Mouse (Mus musculus) kidney, adult 2 months (tissue): ENCODE results near the gene Txndc11. TPM values are rescaled to one million over a fixed set of nuclear protein-coding genes. Genes with fewer than 3 reads are reported as not detected.

Experiments
- DNase-seq: peaks from one replicate; pipeline ENCODE4 v3.0.0; 2021
- H3K27ac ChIP-seq: fragments of 200-500 bp; 2 replicates; pipeline ENCODE4 v1.5.1; 2012; ENCODE audit warnings: low read depth, low read length, control low read depth, inconsistent platforms; ENCODE audit not compliant: insufficient read depth
- H3K27me3 ChIP-seq: fragments of 200-500 bp; replicated peaks from 2 replicates; pipeline ENCODE4 v1.6.1; 2012; ENCODE audit warnings: mild to moderate bottlenecking, moderate library complexity, low read length, inconsistent platforms; ENCODE audit not compliant: control insufficient read depth, insufficient read depth
- H3K36me3 ChIP-seq: fragments of 200-500 bp; 2 replicates; pipeline ENCODE4 v1.6.1; 2012; ENCODE audit warnings: mild to moderate bottlenecking, moderate library complexity, low read length, inconsistent platforms; ENCODE audit not compliant: control insufficient read depth, insufficient read depth
- H3K4me1 ChIP-seq: fragments of 200-500 bp; 2 replicates; pipeline ENCODE4 v1.6.1; 2011; ENCODE audit warnings: low read length; ENCODE audit not compliant: control insufficient read depth, insufficient read depth
- H3K4me3 ChIP-seq: fragments of 200-500 bp; 2 replicates; pipeline ENCODE4 v1.5.1; 2011; ENCODE audit warnings: mild to moderate bottlenecking, low read depth, low read length, control low read depth; ENCODE audit not compliant: insufficient read depth
- CTCF ChIP-seq: fragments of 200-500 bp; conservative IDR thresholded peaks from 2 replicates; pipeline ENCODE4 v1.5.1; 2011; ENCODE audit warnings: low read depth, mild to moderate bottlenecking, control low read depth, low read length, moderate library complexity, mixed read lengths; ENCODE audit not compliant: insufficient read depth, insufficient read length
- POLR2A ChIP-seq: fragments of 200-500 bp; IDR thresholded peaks from one replicate; pipeline ENCODE4 v1.6.1; 2011; ENCODE audit warnings: low read depth, low read length, control low read depth
- WGBS: fragments of 180-500 bp; shearing (Covaris S2); methylation state at CpG from one replicate; pipeline ENCODE4 v1.1.7; 2018; 5-methylcytosine and 5-hydroxymethylcytosine counted together
- polyA plus RNA-seq: library from polyadenylated mRNA; depleted of rRNA; stranded (reverse); fragments of >200 nt; gene quantifications from 2 replicates; pipeline ENCODE4 v1.2.3, GENCODE M21; 2012

Txndc11 gene
- polyA plus RNA-seq, 1 experiment = 26.7 TPM

- Histone ChIP-seq H3K4me1 (no peaks in the 10 kb centered on the region), H3K27ac (no peak overlapping the region), H3K4me3 (no peak overlapping the region), H3K36me3 (no peaks in the 10 kb centered on the region), H3K27me3 (no peaks in the 10 kb centered on the region)
- TF ChIP-seq POLR2A (no peak), CTCF (no peak)
- WGBS = 85% methylated on average over 6 of the region's 6 CpGs
- no peak for DNase-seq
Observed at GRCm38 (mm10) chr16:11054409-11054808, 80.0 kb downstream of the Txndc11 start.

- peak; percentile 67 for DNase-seq
- 67% methylated on average over 11 of the region's 11 CpGs for WGBS
Observed at GRCm38 (mm10) chr16:11051134-11051533, 83.3 kb downstream of the Txndc11 start.

GRCm38 (mm10) chr16:11050226-11050625 is 84.2 kb downstream of the Txndc11 start:
- no peak overlapping the region for H3K27ac ChIP-seq
- no peak for TF ChIP-seq CTCF
- TF ChIP-seq POLR2A = no peak
- H3K36me3 ChIP-seq = no peaks in the 10 kb centered on the region
- no peaks in the 10 kb centered on the region for H3K4me1 ChIP-seq
- 97% methylated on average over 2 of the region's 2 CpGs for WGBS
- no peak for DNase-seq
- no peak overlapping the region for H3K4me3 ChIP-seq
- no peaks in the 10 kb centered on the region for H3K27me3 ChIP-seq

More at GRCm38 (mm10) chr16:11051134-11051533, 83.3 kb downstream of the Txndc11 start:
- H3K4me3 ChIP-seq = no peak overlapping the region
- TF ChIP-seq POLR2A = no peak
- TF ChIP-seq CTCF = no peak
- no peaks in the 10 kb centered on the region for H3K36me3 ChIP-seq
- H3K27ac ChIP-seq = no peak overlapping the region
- H3K4me1 ChIP-seq = no peaks in the 10 kb centered on the region
- no peaks in the 10 kb centered on the region for H3K27me3 ChIP-seq

GRCm38 (mm10) chr16:11047130-11047529 is 87.3 kb downstream of the Txndc11 start:
- H3K4me1 ChIP-seq = no peaks in the 10 kb centered on the region
- no peak for TF ChIP-seq POLR2A
- TF ChIP-seq CTCF = no peak
- H3K4me3 ChIP-seq = no peak overlapping the region
- no peaks in the 10 kb centered on the region for H3K36me3 ChIP-seq
- H3K27ac ChIP-seq = no peak overlapping the region
- DNase-seq = no peak
- H3K27me3 ChIP-seq = no peaks in the 10 kb centered on the region
- WGBS = 89% methylated on average over 7 of the region's 7 CpGs

GRCm38 (mm10) chr16:11046437-11046836 is 88.0 kb downstream of the Txndc11 start:
- Histone ChIP-seq H3K27me3 (no peaks in the 10 kb centered on the region), H3K4me1 (no peaks in the 10 kb centered on the region), H3K4me3 (no peak overlapping the region), H3K36me3 (no peaks in the 10 kb centered on the region), H3K27ac (no peak overlapping the region; the same call in 1 of the 2 replicates)
- TF ChIP-seq POLR2A (no peak), CTCF (no peak)
- peak; percentile 70 for DNase-seq
- WGBS = 76% methylated on average over 7 of the region's 7 CpGs

- Histone ChIP-seq H3K4me3 (no peak overlapping the region), H3K4me1 (no peaks in the 10 kb centered on the region), H3K36me3 (no peaks in the 10 kb centered on the region), H3K27me3 (no peaks in the 10 kb centered on the region), H3K27ac (no peak overlapping the region)
- DNase-seq = no peak
- 86% methylated on average over 5 of the region's 5 CpGs for WGBS
- TF ChIP-seq CTCF = no peak
- TF ChIP-seq POLR2A = no peak
Observed at GRCm38 (mm10) chr16:11043239-11043638, 91.2 kb downstream of the Txndc11 start.

GRCm38 (mm10) chr16:11040603-11041002 is 93.8 kb downstream of the Txndc11 start:
- no peaks in the 10 kb centered on the region for H3K27me3 ChIP-seq
- no peak overlapping the region for H3K4me3 ChIP-seq
- 95% methylated on average over 2 of the region's 2 CpGs for WGBS
- H3K4me1 ChIP-seq = no peaks in the 10 kb centered on the region
- H3K36me3 ChIP-seq = no peaks in the 10 kb centered on the region
- no peak for TF ChIP-seq POLR2A
- no peak for TF ChIP-seq CTCF
- no peak for DNase-seq
- H3K27ac ChIP-seq = no peak overlapping the region
